Mouse (Mus musculus) ES-Bruce4 (cell line): ENCODE data around the gene Sema6b. TPM values are rescaled to one million over a fixed set of nuclear protein-coding genes. Genes with fewer than 3 reads are reported as not detected.

Experiments
- H3K27ac ChIP-seq: 2 replicates; pipeline ENCODE4 v1.5.1; 2012; ENCODE audit warnings: low read length, inconsistent platforms; ENCODE audit not compliant: insufficient read depth
- H3K27me3 ChIP-seq: 2 replicates; pipeline ENCODE4 v1.6.1; 2012; ENCODE audit warnings: mild to moderate bottlenecking, low read length, inconsistent platforms; ENCODE audit not compliant: control insufficient read depth, poor library complexity, insufficient read depth, severe bottlenecking
- H3K36me3 ChIP-seq: 2 replicates; pipeline ENCODE4 v1.6.1; 2012; ENCODE audit warnings: inconsistent platforms, mild to moderate bottlenecking, low read length, moderate library complexity; ENCODE audit not compliant: control insufficient read depth, poor library complexity, insufficient read depth, severe bottlenecking
- H3K4me1 ChIP-seq: one replicate; pipeline ENCODE4 v1.8.1; 2011; ENCODE audit warnings: low read length; ENCODE audit not compliant: control insufficient read depth, insufficient read depth
- H3K4me3 ChIP-seq: 2 replicates; pipeline ENCODE4 v1.5.1; 2011; ENCODE audit warnings: low read depth, mild to moderate bottlenecking, low read length
- H3K9ac ChIP-seq: 2 replicates; pipeline ENCODE4 v1.6.1; 2012; ENCODE audit warnings: low read depth, mild to moderate bottlenecking, inconsistent platforms; ENCODE audit not compliant: poor library complexity, severe bottlenecking
- H3K9me3 ChIP-seq: replicated peaks from 2 replicates; pipeline ENCODE4 v1.6.1; 2012; ENCODE audit warnings: mild to moderate bottlenecking, low read length, inconsistent platforms; ENCODE audit not compliant: control insufficient read depth, poor library complexity, insufficient read depth, severe bottlenecking
- CTCF ChIP-seq: IDR thresholded peaks from one replicate; pipeline ENCODE4 v1.8.1; 2011; ENCODE audit warnings: low read depth, low read length
- EP300 ChIP-seq: IDR thresholded peaks from 2 replicates; pipeline ENCODE4 v1.6.1; 2011; ENCODE audit warnings: low read depth, low read length; ENCODE audit not compliant: insufficient read depth
- POLR2A ChIP-seq: IDR thresholded peaks from one replicate; pipeline ENCODE4 v1.8.1; 2011; ENCODE audit warnings: low read length; ENCODE audit not compliant: insufficient read depth
- polyA plus RNA-seq: library from polyadenylated mRNA; stranded (reverse); fragments of >200 nt; gene quantifications from 2 replicates; pipeline ENCODE4 v1.2.4, GENCODE M21; 2011; ENCODE audit warnings: low read depth; ENCODE audit not compliant: missing spikeins, insufficient read depth, insufficient read length

Gene Sema6b
- polyA plus RNA-seq, 1 experiment = 2.1 TPM

GRCm38 (mm10) chr17:56148790-56149618, 8.9 kb upstream of the Sema6b start:
- Histone ChIP-seq H3K36me3 (no peaks in the 10 kb centered on the region), H3K27ac (no peak overlapping the region), H3K27me3 (no peaks in the 10 kb centered on the region), H3K4me1 (peaks cover 3% of the 10 kb centered on the region), H3K4me3 (peak overlapping the region; percentile 25; the same call in 1 of the 2 replicates), H3K9ac (no peak overlapping the region), H3K9me3 (no peaks in the 10 kb centered on the region)
- TF ChIP-seq CTCF (no peak), EP300 (no peak), POLR2A (no peak)

- Histone ChIP-seq H3K27ac (no peak overlapping the region), H3K9me3 (no peaks in the 10 kb centered on the region), H3K4me3 (no peak overlapping the region), H3K36me3 (no peaks in the 10 kb centered on the region), H3K27me3 (no peaks in the 10 kb centered on the region), H3K9ac (no peak overlapping the region), H3K4me1 (peaks cover 3% of the 10 kb centered on the region)
- no peak for TF ChIP-seq EP300
- no peak for TF ChIP-seq CTCF
- no peak for TF ChIP-seq POLR2A
Measured at GRCm38 (mm10) chr17:56148280-56148679, 8.1 kb upstream of the Sema6b start.

GRCm38 (mm10) chr17:56147420-56147819, 7.3 kb upstream of the Sema6b start:
- Histone ChIP-seq H3K36me3 (no peaks in the 10 kb centered on the region), H3K27me3 (no peaks in the 10 kb centered on the region), H3K27ac (no peak overlapping the region), H3K4me1 (peaks cover 3% of the 10 kb centered on the region), H3K4me3 (no peak overlapping the region), H3K9ac (no peak overlapping the region), H3K9me3 (no peaks in the 10 kb centered on the region)
- TF ChIP-seq CTCF (no peak), POLR2A (no peak), EP300 (no peak)

- Histone ChIP-seq H3K9ac (no peak overlapping the region), H3K27ac (no peak overlapping the region), H3K4me1 (peaks cover 3% of the 10 kb centered on the region), H3K27me3 (no peaks in the 10 kb centered on the region), H3K9me3 (no peaks in the 10 kb centered on the region), H3K36me3 (no peaks in the 10 kb centered on the region), H3K4me3 (no peak overlapping the region)
- TF ChIP-seq POLR2A = no peak
- TF ChIP-seq EP300 = no peak
- TF ChIP-seq CTCF = no peak
Measured at GRCm38 (mm10) chr17:56146131-56146530, 6.0 kb upstream of the Sema6b start.

GRCm38 (mm10) chr17:56144546-56144945, 4.4 kb upstream of the Sema6b start:
- Histone ChIP-seq H3K4me1 (peaks cover 3% of the 10 kb centered on the region), H3K9me3 (no peaks in the 10 kb centered on the region), H3K27me3 (no peaks in the 10 kb centered on the region), H3K4me3 (no peak overlapping the region), H3K27ac (no peak overlapping the region), H3K9ac (no peak overlapping the region), H3K36me3 (no peaks in the 10 kb centered on the region)
- no peak for TF ChIP-seq EP300
- no peak for TF ChIP-seq CTCF
- TF ChIP-seq POLR2A = no peak
